Mouse (Mus musculus) limb, embryonic 11.5 days (tissue): ENCODE measurements around the gene Prkaca. TPM values are rescaled to one million over a fixed set of nuclear protein-coding genes. Genes with fewer than 3 reads are reported as not detected.
A peak's percentile ranks its signal among the peaks of the same experiment; 100 is the strongest.

ENCODE experiments used
- ATAC-seq: fragments of 200-750 bp; cut with Nextera tagmentation; 2 replicates; pipeline ENCODE4 v1.8.0; 2017; ENCODE audit warnings: low read depth; ENCODE audit not compliant: insufficient number of reproducible peaks, low FRiP score, low TSS enrichment
- DNase-seq: peaks from one replicate; pipeline ENCODE4 v3.0.0-alpha.2; 2015; ENCODE audit warnings: low spot score
- H3K27ac ChIP-seq: fragments of 300-500 bp; sonication (generic); replicated peaks from 2 replicates; pipeline ENCODE4 v1.5.1; 2014; ENCODE audit warnings: low read depth, mild to moderate bottlenecking, low read length
- H3K27me3 ChIP-seq: fragments of 300-500 bp; sonication (generic); 2 replicates; pipeline ENCODE4 v1.6.1; 2014; ENCODE audit warnings: mild to moderate bottlenecking, low read length, mixed read lengths; ENCODE audit not compliant: control insufficient read depth, insufficient read depth
- H3K36me3 ChIP-seq: fragments of 300-500 bp; sonication (generic); 2 replicates; pipeline ENCODE4 v1.6.1; 2014; ENCODE audit warnings: mild to moderate bottlenecking, low read length, moderate library complexity, mixed read lengths; ENCODE audit not compliant: control insufficient read depth, insufficient read depth
- H3K4me1 ChIP-seq: fragments of 300-500 bp; sonication (generic); 2 replicates; pipeline ENCODE4 v1.6.1; 2014; ENCODE audit warnings: low read length, mixed read lengths; ENCODE audit not compliant: control insufficient read depth, insufficient read depth
- H3K4me2 ChIP-seq: fragments of 300-500 bp; sonication (generic); 2 replicates; pipeline ENCODE4 v1.6.1; 2014; ENCODE audit warnings: low read depth, mild to moderate bottlenecking, moderate library complexity; ENCODE audit not compliant: severe bottlenecking
- H3K4me3 ChIP-seq: fragments of 300-500 bp; sonication (generic); 2 replicates; pipeline ENCODE4 v1.5.1; 2014; ENCODE audit warnings: low read depth, low read length
- H3K9ac ChIP-seq: fragments of 300-500 bp; sonication (generic); 2 replicates; pipeline ENCODE4 v1.6.1; 2014; ENCODE audit warnings: mild to moderate bottlenecking, low read length
- H3K9me3 ChIP-seq: fragments of 300-500 bp; sonication (generic); 2 replicates; pipeline ENCODE4 v1.6.1; 2016; ENCODE audit warnings: low read length; ENCODE audit not compliant: control insufficient read depth
- WGBS: fragments of 180-500 bp; shearing (Covaris S2); extraction: QIAGEN DNeasy Blood & Tissue Kit; methylation state at CpG from one replicate; pipeline ENCODE4 v1.1.7; 2014; 5-methylcytosine and 5-hydroxymethylcytosine counted together
- polyA plus RNA-seq: library from polyadenylated mRNA; unstranded; fragments of >200 nt; fragmentation: Nextera tagmentation; extraction: Ambion mirVana; gene quantifications from 2 replicates; pipeline ENCODE4 v1.2.1, GENCODE M21; 2014

The Prkaca gene
- polyA plus RNA-seq, 1 experiment from 2014 or later: 156 TPM

- no peak overlapping the region for H3K4me2 ChIP-seq
- 72% methylated on average over 6 of the region's 6 CpGs for WGBS
- ATAC-seq: no peak
- no peaks in the 10 kb centered on the region for H3K27me3 ChIP-seq
- H3K4me3 ChIP-seq: no peak overlapping the region
- peaks cover 10% of the 10 kb centered on the region; the same call in 1 of the 2 replicates for H3K36me3 ChIP-seq
- H3K9me3 ChIP-seq: no peaks in the 10 kb centered on the region
- no peak overlapping the region for H3K9ac ChIP-seq
- H3K27ac ChIP-seq: no peak overlapping the region
- no peak for DNase-seq
- H3K4me1 ChIP-seq: no peaks in the 10 kb centered on the region
Measured at GRCm38 (mm10) chr8:83941066-83941677, 31.6 kb upstream of the Prkaca start.

- Histone ChIP-seq H3K4me3 (no peak overlapping the region), H3K36me3 (peaks cover 5% of the 10 kb centered on the region; the same call in 1 of the 2 replicates), H3K9me3 (no peaks in the 10 kb centered on the region), H3K9ac (no peak overlapping the region), H3K4me2 (no peak overlapping the region), H3K4me1 (no peaks in the 10 kb centered on the region), H3K27me3 (no peaks in the 10 kb centered on the region), H3K27ac (no peak overlapping the region)
- 79% methylated on average over 1 of the region's 1 CpGs for WGBS
- ATAC-seq: no peak
- no peak for DNase-seq
Measured at GRCm38 (mm10) chr8:83942446-83942845, 30.3 kb upstream of the Prkaca start.

- DNase-seq (no peak), ATAC-seq (no peak)
- Histone ChIP-seq H3K4me2 (no peak overlapping the region), H3K4me3 (no peak overlapping the region), H3K27me3 (no peaks in the 10 kb centered on the region), H3K36me3 (no peaks in the 10 kb centered on the region), H3K27ac (no peak overlapping the region), H3K9ac (no peak overlapping the region), H3K9me3 (no peaks in the 10 kb centered on the region), H3K4me1 (no peaks in the 10 kb centered on the region)
- WGBS: 68% methylated on average over 3 of the region's 3 CpGs
Measured at GRCm38 (mm10) chr8:83945540-83945939, 27.3 kb upstream of the Prkaca start.

- H3K36me3 ChIP-seq: no peaks in the 10 kb centered on the region
Measured at GRCm38 (mm10) chr8:83954749-83955105, 18.1 kb upstream of the Prkaca start.

GRCm38 (mm10) chr8:83955106-83955957 lies 17.5 kb upstream of the Prkaca start, which contains the start of the genes Gm10644 and Asf1b:
Gene Gm10644, minus strand, starts transcription at chr8:83955205.
Gene Asf1b, plus strand, starts transcription at chr8:83955507.
- no peaks in the 10 kb centered on the region for H3K9me3 ChIP-seq
- peak within 1 kb of the TSS; percentile 79 for H3K4me3 ChIP-seq
- DNase-seq (peak; percentile 99), ATAC-seq (peak; percentile 100)
- no peak within 1 kb of the TSS; the same call in 1 of the 2 replicates for H3K27ac ChIP-seq
- H3K4me2 ChIP-seq: peak within 1 kb of the TSS; percentile 81
- WGBS: under 1% methylated on average over 75 of the region's 75 CpGs
- no peaks in the 10 kb centered on the region for H3K27me3 ChIP-seq
- H3K4me1 ChIP-seq: peaks cover 7% of the 10 kb centered on the region
- H3K36me3 ChIP-seq: no peaks in the 10 kb centered on the region
- peak within 1 kb of the TSS; percentile 51 for H3K9ac ChIP-seq

More at GRCm38 (mm10) chr8:83954749-83955105, 18.1 kb upstream of the Prkaca start:
- Histone ChIP-seq H3K4me1 (peaks cover 7% of the 10 kb centered on the region), H3K4me3 (peak overlapping the region; percentile 79; the same call in 1 of the 2 replicates), H3K27ac (no peak overlapping the region; the same call in 1 of the 2 replicates), H3K9ac (peak overlapping the region; percentile 50; the same call in 1 of the 2 replicates), H3K27me3 (no peaks in the 10 kb centered on the region), H3K9me3 (no peaks in the 10 kb centered on the region), H3K4me2 (peak overlapping the region; percentile 51)
- WGBS: under 1% methylated on average over 14 of the region's 14 CpGs
- no peak for DNase-seq
- ATAC-seq: no peak

GRCm38 (mm10) chr8:83955958-83956218 lies 16.9 kb upstream of the Prkaca start:
- 3% methylated on average over 15 of the region's 15 CpGs for WGBS

GRCm38 (mm10) chr8:83956789-83957188 lies 16.0 kb upstream of the Prkaca start:
- H3K9me3 ChIP-seq: no peaks in the 10 kb centered on the region
- no peak overlapping the region; the same call in 1 of the 2 replicates for H3K9ac ChIP-seq
- H3K36me3 ChIP-seq: no peaks in the 10 kb centered on the region
- no peak overlapping the region for H3K27ac ChIP-seq
- no peak overlapping the region for H3K4me3 ChIP-seq
- peak overlapping the region; percentile 81 for H3K4me2 ChIP-seq
- H3K4me1 ChIP-seq: peaks cover 7% of the 10 kb centered on the region
- ATAC-seq (no peak), DNase-seq (no peak)
- WGBS: 56% methylated on average over 1 of the region's 1 CpGs
- no peaks in the 10 kb centered on the region for H3K27me3 ChIP-seq

More at GRCm38 (mm10) chr8:83955958-83956218, 16.9 kb upstream of the Prkaca start:
- Histone ChIP-seq H3K9ac (peak overlapping the region; percentile 51), H3K9me3 (no peaks in the 10 kb centered on the region), H3K27me3 (no peaks in the 10 kb centered on the region), H3K4me3 (peak overlapping the region; percentile 79), H3K27ac (no peak overlapping the region), H3K4me2 (peak overlapping the region; percentile 81), H3K36me3 (no peaks in the 10 kb centered on the region), H3K4me1 (peaks cover 7% of the 10 kb centered on the region)
- DNase-seq (no peak), ATAC-seq (no peak)

- Histone ChIP-seq H3K27me3 (no peaks in the 10 kb centered on the region), H3K27ac (no peak overlapping the region), H3K9me3 (no peaks in the 10 kb centered on the region), H3K4me1 (no peaks in the 10 kb centered on the region), H3K9ac (no peak overlapping the region), H3K36me3 (peaks cover 9% of the 10 kb centered on the region), H3K4me3 (no peak overlapping the region), H3K4me2 (no peak overlapping the region)
- ATAC-seq (no peak), DNase-seq (no peak)
- 91% methylated on average over 5 of the region's 5 CpGs for WGBS
Measured at GRCm38 (mm10) chr8:83964015-83964765, 8.6 kb upstream of the Prkaca start.
